Mouse (Mus musculus) megakaryocyte progenitor cell, adult 5-6 weeks (primary cell): ENCODE results near the gene Igsf8. TPM values are rescaled to one million over a fixed set of nuclear protein-coding genes. Genes with fewer than 3 reads are reported as not detected.

Experiments
- ATAC-seq: replicated peaks from 2 replicates; pipeline ENCODE4 v1.8.0; 2016; ENCODE audit warnings: mild to moderate bottlenecking, moderate TSS enrichment, inconsistent platforms; ENCODE audit not compliant: poor library complexity
- total RNA-seq, 2 experiments: library from RNA; stranded (forward) in 1 of 2; stranded (reverse) in 1 of 2; fragments of 157-497, 149-512 nt in 1 of 2; fragments of 200-1000 nt in 1 of 2; gene quantifications; 2 replicates each; pipeline versions ENCODE4 v1.2.3 to v1.2.4; 2015 to 2017

Gene Igsf8
- total RNA-seq, 2 experiments from 2014 or later, result 28.8 to 30.6 TPM

DNA sequence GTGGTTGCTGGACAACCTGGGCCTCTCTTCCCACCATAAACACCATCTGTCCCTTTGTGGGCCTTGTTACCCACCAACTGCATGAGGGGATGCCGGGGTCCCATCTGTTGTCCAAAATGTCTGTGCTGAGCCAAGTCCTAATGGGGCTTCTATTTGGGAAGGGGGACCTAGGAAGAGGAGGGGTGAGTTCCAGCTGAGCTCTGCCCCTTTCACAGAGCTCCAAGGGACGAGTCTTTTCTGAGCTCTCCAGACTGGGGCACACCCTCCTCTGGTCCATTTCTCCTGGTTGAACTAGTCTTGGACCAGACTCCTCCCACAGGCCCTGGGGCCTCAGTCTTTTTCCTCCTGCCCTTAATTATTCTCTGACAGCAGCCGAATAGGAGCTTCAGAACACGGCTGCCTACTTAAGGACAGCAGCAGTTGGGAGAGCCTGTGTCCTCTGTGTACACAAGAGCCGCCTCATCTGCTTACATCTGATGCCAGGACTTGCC is 58.5 kb downstream of the Igsf8 start:
- no peak for ATAC-seq

DNA sequence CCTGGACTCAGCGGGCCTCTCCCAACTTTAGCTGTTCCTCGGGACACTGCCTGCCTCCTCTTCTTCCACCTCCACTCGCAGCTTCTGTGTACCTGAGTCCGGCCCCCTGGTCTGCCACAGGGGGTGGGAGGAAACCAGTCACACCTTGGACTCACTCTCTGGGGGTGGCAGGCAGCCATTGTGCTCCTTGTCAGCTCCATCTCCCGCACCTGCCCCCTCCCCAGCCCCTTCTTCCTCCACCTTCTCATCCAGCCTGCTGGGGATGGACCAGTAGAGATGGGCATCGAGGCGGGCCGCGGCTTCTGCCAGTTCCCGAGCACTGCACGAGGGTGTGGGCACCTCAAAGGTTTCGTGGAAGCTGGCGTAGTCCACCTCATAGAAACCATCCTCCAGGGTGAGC is 61.3 kb downstream of the Igsf8 start:
- ATAC-seq, result no peak

DNA sequence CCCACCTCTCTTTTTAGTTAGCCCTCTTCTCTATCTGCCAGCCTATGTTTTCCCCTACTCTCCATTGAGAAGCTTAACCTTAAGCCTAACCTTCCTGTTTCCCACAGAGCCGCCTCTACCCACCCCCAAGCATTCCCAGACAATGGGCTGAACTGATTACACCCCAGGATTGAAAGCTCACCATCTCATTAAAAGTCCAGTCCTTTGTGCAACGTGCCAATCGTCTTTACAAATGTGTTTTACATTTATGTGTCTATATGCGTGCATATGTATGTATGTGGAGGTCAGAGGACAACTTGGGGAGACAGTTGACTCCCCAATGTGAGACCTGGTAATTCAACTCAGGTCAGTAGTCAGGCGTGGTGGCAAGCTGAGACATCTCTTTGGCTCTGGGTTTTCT is 61.9 kb downstream of the Igsf8 start:
- no peak for ATAC-seq

DNA sequence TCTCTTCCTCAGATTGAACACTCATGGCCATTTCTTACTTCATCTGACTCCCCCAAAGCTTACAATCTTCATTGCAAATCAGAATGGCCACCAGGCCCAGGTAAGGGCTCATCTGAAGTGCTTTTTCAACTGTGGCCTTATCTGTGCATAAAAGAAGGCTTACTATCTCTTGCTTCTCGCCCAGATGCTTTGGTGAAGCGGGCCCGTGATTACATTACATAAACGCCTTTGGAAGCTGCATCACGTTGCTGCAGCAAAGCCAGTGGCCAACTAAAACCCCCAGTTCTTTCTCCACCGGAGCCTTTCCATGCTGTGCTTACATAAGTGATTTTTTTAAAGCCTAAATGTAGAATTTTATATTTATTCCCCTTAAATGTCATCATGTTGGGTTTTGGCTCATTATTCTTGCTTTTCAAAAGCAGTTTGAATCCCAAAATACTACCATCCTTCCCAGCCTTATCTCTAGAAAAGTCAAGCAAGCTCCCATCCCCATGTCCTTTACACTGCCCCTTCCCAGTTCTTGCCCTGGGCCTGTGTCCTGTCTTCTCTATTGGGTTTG is 62.4 kb downstream of the Igsf8 start:
- no peak for ATAC-seq

DNA sequence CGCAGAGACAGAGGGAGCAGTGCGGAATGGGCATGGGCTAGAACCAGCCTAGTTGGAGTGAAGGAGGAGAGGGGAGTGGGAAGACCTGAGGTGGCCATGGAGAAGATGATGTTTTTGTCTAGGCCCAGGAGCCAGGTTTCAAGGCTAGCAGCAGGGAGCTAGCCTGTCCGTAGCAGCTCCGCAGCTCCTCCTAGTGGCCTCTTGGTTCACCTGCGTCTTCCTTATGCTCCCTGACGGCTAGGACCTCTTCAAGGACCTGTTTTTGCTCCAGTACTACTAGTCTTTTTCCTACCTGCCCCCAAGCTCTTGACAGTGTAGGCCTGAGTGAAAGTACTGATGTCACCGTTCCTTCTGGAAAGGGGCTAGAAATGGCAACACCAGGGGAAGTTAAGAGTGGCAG is 63.3 kb downstream of the Igsf8 start:
- peak; percentile 87 for ATAC-seq

DNA sequence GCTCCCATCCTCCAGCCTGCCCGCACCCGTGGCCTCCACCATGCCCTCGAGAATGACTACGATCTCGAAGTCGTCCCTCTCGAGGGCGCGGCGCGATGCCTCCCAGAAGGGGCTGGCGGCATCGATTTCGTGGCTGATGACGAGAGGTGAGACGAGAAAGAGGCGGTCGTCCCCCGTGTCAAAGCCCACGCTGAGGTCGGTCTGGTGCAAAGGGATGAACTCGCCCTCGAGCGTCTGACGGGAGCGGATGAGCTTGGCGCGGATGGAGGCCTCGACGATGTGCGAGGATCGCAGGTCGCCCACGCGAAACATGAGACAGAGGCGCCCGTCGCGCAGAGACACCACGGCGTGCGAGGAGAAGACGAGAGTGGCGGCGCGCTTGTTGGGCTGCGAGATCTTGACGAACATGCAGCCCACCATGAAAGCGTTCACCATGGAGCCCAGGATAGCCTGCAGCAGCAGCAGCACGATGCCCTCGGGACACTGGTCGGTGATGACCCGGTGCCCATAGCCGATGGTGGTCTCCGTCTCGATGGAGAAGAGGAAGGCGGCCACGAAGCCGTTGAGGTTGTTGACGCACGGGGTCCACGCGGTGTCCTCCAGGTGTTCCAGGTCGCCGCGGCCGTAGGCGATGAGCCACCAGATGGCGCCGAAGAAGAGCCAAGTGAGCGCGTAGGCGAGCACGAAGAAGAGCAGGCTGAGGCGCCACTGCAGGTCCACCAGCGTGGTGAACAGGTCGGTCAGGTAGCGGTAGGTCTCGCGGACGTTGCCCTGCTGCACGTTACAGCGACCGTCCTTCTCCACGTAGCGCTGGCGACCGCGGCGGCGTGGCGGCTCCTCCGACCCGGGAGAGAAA is 64.5 kb downstream of the Igsf8 start:
- ATAC-seq, result peak; percentile 76

DNA sequence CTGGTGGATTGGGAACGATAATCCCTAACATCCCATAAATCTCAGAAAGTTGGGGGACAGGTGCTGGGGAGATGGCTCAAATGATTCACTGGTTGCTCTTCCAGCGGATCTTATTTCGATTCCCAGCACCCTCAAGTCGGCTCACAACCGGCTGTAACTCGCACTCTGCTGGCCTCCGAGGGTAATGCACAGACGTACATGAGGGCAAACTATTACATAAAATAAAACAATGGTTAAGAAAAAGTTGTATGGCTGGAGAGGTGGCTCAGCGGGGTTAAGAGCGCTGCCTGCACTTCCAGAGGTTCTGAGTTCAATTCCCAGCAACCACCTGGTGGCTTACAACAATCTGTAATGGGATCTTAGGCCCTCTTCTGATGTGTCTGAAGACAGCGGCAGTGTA is 65.2 kb downstream of the Igsf8 start:
- no peak for ATAC-seq

DNA sequence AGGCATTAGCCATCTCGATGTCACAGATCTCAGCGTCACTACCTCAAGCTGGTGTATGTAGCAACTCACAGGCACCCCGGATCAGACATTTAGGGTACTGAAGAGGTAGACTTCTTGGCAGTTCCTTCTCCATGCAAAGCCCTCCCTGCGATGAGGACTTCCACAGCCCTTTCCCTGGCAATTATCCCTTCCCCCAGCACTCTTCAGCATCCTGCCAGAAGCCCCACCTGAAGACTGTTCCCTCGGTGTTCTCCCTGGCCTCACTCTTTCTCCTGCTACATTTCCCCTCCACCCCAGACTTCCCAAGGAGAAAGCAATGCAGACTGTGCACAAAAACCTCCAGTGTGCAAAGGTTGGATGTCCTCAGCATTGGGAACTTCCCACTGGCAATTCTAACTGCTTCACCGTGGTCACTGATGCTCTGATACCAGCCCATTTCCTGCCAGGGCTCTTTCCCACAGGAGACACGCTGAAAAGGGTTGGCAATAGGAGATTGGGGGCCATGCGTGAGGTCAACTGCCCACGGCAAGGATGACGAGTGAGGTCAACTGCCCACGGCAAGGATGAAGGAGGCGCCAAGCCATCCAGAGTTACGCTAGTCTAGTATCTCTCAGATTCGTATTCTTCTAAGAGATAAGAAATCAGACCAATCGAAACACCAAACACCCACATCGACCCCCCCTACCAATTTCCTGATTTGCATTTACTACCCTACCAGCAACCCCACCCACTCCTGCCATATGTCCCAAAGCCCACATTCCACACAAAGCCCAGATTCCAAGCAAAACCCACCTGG is 66.0 kb downstream of the Igsf8 start:
- no peak for ATAC-seq

DNA sequence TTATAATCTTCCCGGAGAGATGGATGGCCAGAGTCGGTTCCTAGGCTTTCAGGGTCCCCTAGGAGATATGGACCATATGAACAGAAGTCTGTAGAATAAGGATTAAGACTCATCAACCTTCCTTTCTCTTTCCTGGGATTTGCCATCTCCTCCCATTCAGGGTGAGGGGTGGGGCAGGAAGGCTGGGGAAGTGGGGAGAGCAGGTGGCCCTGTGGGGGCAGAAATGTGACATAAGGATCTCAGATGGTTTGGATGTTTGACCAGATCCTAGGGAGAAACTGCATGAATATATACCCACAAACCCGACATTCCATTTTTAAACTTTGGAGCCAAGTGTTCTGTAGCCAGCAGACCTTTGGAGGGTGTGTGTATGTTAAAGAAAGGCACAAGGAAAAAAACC is 66.6 kb downstream of the Igsf8 start:
- ATAC-seq, result no peak

DNA sequence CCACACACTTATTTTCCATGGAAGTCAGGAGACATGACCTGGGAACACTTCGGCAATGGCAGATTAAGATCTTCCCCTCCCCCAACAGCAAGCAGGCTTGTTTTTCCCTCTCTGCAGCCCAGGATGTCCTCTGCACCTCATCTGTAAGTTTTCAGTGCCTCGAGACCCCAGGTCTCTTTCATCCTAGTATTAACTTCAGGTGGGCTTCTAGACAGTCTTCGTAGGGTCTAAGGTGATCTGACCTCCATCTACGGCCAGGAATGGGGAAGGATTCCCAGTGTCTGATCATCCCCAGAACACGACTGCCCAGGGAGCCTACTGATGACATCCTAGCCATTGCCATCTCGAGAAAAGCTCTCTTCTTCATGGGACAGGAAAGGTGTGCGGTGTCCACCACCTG is 67.0 kb downstream of the Igsf8 start:
- ATAC-seq, result no peak

DNA sequence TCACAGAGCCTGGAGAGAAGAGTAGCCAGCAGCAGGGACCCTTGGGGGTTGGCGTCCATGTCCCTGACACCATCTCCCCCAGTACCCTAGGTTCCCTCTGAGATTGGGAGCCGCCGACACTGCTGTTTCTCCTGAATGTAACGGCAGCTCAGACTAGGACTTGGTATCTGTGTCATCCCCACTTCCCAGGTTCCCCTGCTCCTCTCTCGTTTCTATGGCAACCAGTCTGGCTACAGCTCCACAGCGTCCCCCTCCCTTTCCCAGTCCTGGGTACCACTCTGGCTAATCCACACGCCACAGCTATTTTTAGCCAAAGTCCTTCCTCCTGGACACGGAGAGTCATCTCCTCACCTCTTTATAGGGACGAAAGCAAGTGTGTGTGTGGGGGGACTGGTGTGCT is 67.7 kb downstream of the Igsf8 start, which contains the start of gene Kcnj9:
Gene Kcnj9, minus strand, starts transcription at position 188 of the 400 bp plus-strand sequence.
- no peak for ATAC-seq

DNA sequence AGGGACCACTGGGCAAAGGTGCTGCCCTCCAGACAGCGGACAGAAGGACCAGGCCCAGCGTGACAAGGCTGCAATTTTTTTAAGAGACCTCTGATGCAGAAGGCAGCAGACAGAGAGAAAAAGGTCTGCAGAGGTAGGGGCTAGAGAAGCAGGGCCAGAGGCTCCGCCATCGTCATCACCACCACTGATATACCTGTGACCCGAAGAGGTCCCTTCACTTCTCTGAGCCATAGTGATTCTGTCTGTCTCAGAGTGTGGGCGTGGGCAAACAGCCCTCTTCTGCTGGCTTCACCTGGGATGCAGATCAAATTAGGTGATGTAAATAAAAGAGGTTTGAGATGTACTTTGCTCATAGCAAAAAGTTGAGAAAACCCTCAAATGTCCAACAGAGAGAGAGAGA is 68.2 kb downstream of the Igsf8 start:
- ATAC-seq, result no peak

DNA sequence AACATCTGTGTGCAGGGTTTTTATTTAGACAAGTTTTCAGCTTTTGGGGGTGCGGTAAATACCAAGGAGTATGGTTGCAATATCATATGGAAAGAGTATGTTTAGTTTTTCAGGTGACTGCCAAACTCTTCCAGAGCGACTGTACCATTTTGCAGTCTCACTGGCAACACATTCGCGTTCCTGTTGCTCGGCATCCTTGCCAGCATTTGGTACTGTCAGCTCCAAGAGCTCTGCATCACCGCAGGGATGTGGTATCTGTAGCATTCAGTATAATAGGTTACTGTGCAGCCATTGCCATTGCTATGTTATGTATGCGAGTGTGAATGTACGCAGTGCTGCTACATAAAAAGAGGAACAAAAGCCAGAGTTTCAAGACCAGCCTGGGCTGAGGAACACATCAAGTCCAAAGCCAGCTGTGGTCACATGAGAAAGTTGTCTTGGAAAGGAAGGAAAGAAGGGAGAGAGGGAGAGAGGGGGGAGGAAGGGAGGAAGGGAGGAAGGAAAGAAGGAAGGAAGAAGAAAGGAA is 70.0 kb downstream of the Igsf8 start:
- ATAC-seq, result peak; percentile 48

DNA sequence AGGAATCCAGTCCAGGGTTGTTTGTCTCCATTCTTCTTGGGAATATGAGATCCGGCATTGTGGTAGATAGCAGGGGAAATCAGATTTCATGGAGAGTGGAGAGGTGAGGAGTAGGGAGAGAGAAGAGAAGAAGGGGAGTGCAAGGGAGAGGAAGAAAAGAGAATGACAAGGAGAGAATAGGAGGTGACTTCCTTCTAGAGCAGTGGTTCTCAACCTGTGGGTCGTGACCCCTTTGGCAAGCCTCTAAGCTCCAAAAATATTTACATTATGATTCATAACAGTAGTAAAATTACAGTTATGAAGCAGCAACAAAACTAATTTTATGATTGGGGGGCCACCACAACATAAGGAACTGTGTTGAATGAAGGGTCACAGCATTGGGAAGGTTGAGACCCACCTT is 71.5 kb downstream of the Igsf8 start:
- no peak for ATAC-seq

DNA sequence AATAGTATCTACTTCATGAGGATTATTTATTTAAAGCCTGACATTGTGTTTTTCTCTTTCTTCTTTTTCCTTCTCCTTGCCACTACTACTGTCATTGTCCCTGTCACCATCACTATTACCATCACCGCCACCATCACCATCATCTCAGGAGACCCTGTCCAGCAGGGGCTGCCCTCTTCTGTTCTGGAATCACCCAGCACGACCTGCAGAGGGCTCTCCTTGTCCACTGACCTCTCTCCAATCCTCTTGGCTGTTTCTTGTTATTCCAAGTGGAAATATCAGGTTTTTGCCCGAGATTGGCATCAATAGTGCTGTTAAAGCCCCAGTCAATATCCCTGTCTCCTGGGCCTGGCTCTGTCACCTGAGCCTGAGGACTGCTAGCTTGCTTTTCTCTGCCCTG is 72.1 kb downstream of the Igsf8 start:
- no peak for ATAC-seq

DNA sequence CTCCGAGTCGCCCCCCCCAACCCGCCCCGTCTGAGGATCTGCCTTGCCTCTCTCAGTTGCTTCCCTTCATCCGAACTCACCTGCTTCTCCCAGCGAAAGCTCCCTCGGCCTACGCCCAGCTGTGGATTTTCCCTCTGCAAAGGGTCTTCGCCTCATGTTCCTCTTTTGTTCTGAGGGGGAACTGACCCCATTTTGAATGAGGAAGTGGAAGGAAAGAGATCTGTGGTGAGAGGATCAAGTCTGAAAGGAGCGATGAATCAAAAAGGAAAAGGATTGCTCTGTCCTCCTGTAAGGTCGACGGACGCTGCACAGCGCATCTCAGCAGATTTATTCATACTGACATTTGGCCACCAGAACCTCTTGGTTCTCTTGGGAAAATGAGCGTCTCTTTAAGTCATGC is 74.4 kb downstream of the Igsf8 start:
- ATAC-seq, result peak; percentile 68

DNA sequence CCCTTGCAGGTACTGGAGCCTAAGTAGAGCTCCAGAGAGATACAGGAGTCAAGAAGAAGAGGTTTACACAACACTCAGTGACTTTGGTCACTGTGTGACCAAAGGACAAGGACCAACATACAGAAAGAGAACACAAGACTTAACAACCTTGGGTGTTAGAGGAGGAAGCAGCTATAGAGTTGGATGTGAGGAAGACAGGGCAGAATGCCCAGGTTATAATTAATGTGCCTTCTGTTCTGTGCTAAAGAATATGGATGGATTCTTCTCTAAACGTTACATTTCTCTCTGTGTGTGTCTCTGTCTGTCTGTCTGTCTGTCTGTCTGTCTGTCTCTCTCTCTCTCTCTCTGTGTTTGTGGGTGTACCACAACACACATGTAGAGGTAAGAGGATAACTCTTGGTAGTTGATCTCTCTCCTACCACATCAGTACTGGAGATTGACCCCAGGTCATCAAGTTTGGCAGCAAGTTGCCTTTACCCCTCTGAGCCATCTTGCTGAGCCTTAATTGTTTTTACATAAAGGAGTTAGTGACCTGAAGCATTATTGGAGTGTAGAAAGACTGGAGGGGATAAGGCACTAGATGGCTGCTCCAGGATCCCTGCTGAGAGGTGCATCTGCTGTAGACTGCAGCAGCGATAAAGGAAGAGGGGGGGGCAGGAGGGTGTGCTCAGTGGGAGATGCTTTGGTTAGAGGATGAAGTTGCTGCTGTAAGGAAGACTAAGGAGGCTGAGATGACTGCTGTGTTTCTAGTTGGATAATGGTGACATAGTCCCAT is 76.2 kb downstream of the Igsf8 start:
- no peak for ATAC-seq

DNA sequence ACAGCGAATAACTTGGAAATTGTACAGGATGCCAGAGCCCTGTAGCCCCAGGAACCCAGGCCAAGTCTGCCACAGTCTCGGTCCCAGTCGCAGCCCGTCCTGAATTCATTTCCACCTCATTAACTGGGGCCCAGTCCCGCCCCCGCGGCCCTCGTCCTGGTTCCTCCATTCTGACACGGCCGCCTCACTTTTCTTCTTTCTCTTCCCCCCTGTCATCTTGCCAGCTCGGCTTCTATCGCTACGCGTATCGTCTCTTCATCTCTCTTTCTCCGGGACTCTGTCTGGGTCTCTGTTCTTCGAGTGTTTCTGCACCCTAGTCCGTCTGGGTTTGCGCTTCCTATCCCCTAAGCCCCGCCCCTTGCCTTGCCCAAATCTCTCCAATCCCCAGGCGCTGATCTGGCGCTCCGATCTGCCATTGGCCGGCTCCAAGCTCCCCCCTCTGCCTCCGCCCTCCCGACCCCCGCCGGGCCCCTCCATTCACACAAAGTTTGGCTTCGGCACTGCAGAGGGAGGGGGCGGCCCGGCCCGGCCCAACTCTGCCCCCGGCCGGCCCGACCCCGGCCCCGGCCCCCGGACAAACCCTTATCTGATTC is 79.4 kb downstream of the Igsf8 start, which contains the start of gene Kcnj10:
Gene Kcnj10, plus strand, starts transcription at position 482 of the 593 bp plus-strand sequence.
- ATAC-seq, result peak; percentile 92

DNA sequence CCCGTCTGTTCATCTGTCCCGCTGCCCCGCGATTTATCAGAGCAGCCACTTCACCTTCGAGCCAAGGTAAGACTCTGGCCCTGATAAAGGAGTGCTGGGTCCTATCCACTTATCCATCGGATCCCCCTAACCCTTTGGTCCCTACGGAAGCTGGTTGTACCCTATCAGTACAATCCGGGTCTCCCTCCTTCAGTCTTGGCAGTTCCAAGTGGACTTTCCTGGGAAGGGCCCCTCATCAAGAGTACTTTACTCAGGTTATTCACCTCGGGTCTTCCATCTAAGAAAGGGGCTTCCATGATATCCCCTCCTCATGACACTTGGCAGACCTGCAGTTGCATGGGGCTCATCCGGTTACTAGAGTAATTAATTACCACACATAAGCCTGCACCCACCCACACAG is 79.9 kb downstream of the Igsf8 start:
- no peak for ATAC-seq

DNA sequence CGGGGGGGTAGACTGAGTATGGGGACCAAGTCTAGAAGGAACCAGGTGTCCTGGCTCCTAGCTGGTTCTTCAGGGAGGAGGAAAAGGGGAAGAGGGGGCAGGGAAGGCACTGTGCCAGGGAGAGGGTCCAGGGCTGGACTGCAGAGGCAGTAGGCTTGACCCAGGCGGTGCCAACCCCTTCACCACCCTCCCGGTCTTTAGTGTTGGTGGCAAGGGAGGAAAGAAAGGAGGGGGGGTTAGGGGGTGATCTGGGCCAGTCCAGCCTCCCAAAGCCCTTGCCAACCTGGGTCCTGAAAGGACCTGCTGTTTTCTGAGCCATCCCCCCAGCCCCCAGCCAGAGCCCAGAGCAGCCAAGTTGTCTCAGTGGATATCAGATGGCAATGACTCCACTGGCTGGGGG is 81.3 kb downstream of the Igsf8 start:
- ATAC-seq, result no peak
